Mouse (Mus musculus): Measurements from ENCODE around the gene Arl6ip4. TPM values are rescaled to one million over a fixed set of nuclear protein-coding genes. Genes with fewer than 3 reads are reported as not detected.

Arl6ip4 gene
- polyA plus RNA-seq, 1 experiment from 2014 or later, result 75.5 TPM

GRCm38 (mm10) chr5:124083850-124084587 is 31.9 kb upstream of the Arl6ip4 start:
- Histone ChIP-seq H3K4me1 (replicated peaks; ENCODE audit: control insufficient read depth, insufficient read depth, low read length) (no peaks in the 10 kb centered on the region), H3K9me3 (ENCODE audit: control insufficient read depth) (no peaks in the 10 kb centered on the region), H3K36me3 (ENCODE audit: control insufficient read depth, insufficient read depth) (no peaks in the 10 kb centered on the region; the same call in 1 of the 2 replicates), H3K9ac (ENCODE audit: low read depth, low read length) (no peak overlapping the region), H3K27me3 (replicated peaks; ENCODE audit: control insufficient read depth, insufficient read depth, low read length) (no peaks in the 10 kb centered on the region), H3K4me2 (replicated peaks; ENCODE audit: low read depth) (no peak overlapping the region; the same call in 1 of the 2 replicates), H3K27ac (ENCODE audit: low read depth, low read length) (peak overlapping the region; percentile 41; the same call in 1 of the 2 replicates), H3K4me3 (ENCODE audit: low read depth, low read length) (no peak overlapping the region)
- ATAC-seq, result peak; percentile 77
- 69% methylated on average over 14 of the region's 14 CpGs for WGBS
- TF ChIP-seq CTCF (IDR thresholded peaks at IDR 0.05; ENCODE audit: low read depth), result peak; percentile 36; the same call in 1 of the 2 replicates

- H3K9me3 ChIP-seq (ENCODE audit: control insufficient read depth), result no peaks in the 10 kb centered on the region
- ATAC-seq, result peak; percentile 47
- H3K27me3 ChIP-seq (replicated peaks; ENCODE audit: control insufficient read depth, insufficient read depth, low read length), result no peaks in the 10 kb centered on the region
- peak overlapping the region; percentile 41; the same call in 1 of the 2 replicates for H3K27ac ChIP-seq (ENCODE audit: low read depth, low read length)
- H3K4me2 ChIP-seq (replicated peaks; ENCODE audit: low read depth), result no peak overlapping the region; the same call in 1 of the 2 replicates
- TF ChIP-seq CTCF (IDR thresholded peaks at IDR 0.05; ENCODE audit: low read depth), result peak; percentile 100
- H3K9ac ChIP-seq (ENCODE audit: low read depth, low read length), result no peak overlapping the region
- 37% methylated on average over 11 of the region's 11 CpGs for WGBS
- no peaks in the 10 kb centered on the region; the same call in 1 of the 2 replicates for H3K36me3 ChIP-seq (ENCODE audit: control insufficient read depth, insufficient read depth)
- no peak overlapping the region for H3K4me3 ChIP-seq (ENCODE audit: low read depth, low read length)
- no peaks in the 10 kb centered on the region for H3K4me1 ChIP-seq (replicated peaks; ENCODE audit: control insufficient read depth, insufficient read depth, low read length)
Measured at GRCm38 (mm10) chr5:124084588-124085173, 31.2 kb upstream of the Arl6ip4 start.

DNA sequence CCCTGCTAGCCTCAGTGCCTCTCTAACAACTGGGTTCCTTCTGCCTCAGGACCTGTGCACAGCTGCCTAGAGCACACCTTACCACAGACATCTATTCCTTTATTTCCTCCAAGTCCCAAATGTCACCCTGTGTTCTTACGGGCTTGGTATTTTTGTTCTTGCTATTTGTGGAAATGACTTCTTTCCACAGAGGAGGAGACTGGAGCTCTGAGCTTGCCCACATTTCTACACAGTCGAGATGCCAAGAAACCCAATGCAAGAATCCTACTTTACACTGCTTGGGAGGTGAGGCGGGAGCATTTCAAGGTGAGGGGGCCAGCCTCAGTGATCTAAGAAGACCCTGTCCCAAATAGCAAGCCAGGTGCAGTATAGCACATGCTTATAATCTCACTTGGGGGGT is 30.4 kb upstream of the Arl6ip4 start:
- no peaks in the 10 kb centered on the region for H3K9me3 ChIP-seq (ENCODE audit: control insufficient read depth)
- TF ChIP-seq CTCF (IDR thresholded peaks at IDR 0.05; ENCODE audit: low read depth), result no peak
- H3K27me3 ChIP-seq (replicated peaks; ENCODE audit: control insufficient read depth, insufficient read depth, low read length), result no peaks in the 10 kb centered on the region
- H3K4me3 ChIP-seq (ENCODE audit: low read depth, low read length), result no peak overlapping the region
- no peaks in the 10 kb centered on the region; the same call in 1 of the 2 replicates for H3K36me3 ChIP-seq (ENCODE audit: control insufficient read depth, insufficient read depth)
- H3K4me2 ChIP-seq (replicated peaks; ENCODE audit: low read depth), result no peak overlapping the region
- H3K4me1 ChIP-seq (replicated peaks; ENCODE audit: control insufficient read depth, insufficient read depth, low read length), result no peaks in the 10 kb centered on the region
- H3K27ac ChIP-seq (ENCODE audit: low read depth, low read length), result no peak overlapping the region
- no peak for ATAC-seq
- H3K9ac ChIP-seq (ENCODE audit: low read depth, low read length), result no peak overlapping the region
- 79% methylated on average over 3 of the region's 3 CpGs for WGBS

- 79% methylated on average over 4 of the region's 4 CpGs for WGBS
Measured at GRCm38 (mm10) chr5:124086876-124087275, 29.0 kb upstream of the Arl6ip4 start.

DNA sequence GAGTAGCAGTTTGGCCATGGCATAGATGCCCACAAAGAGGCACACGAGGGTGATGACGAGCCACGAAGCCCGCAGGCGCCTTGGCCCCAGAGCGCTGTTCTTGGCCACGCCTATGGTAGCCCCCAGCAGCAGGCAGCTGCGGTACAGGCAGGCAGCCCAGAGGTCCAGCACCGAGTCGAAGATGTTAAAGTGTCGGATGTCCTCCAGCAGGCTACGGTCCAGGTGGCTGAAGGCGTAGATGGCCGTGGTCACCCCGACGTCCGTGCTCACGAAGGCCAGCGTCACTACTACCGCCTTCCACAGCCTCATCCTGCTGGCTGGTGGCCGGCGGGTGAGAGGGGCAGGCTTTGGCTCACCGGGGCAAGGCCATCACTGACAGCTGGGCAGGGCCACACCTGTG is 26.0 kb upstream of the Arl6ip4 start:
- no peak for ATAC-seq
- Histone ChIP-seq H3K4me2 (replicated peaks; ENCODE audit: low read depth) (no peak overlapping the region), H3K36me3 (ENCODE audit: control insufficient read depth, insufficient read depth) (no peaks in the 10 kb centered on the region; the same call in 1 of the 2 replicates), H3K27me3 (replicated peaks; ENCODE audit: control insufficient read depth, insufficient read depth, low read length) (no peaks in the 10 kb centered on the region), H3K9me3 (ENCODE audit: control insufficient read depth) (no peaks in the 10 kb centered on the region), H3K4me1 (replicated peaks; ENCODE audit: control insufficient read depth, insufficient read depth, low read length) (0 out of 2 replicates have a peak, but pooled peaks cover 6% of the 10 kb centered on the region), H3K27ac (ENCODE audit: low read depth, low read length) (no peak overlapping the region), H3K9ac (ENCODE audit: low read depth, low read length) (no peak overlapping the region), H3K4me3 (ENCODE audit: low read depth, low read length) (no peak overlapping the region)
- WGBS, result 90% methylated on average over 23 of the region's 23 CpGs
- no peak for TF ChIP-seq CTCF (IDR thresholded peaks at IDR 0.05; ENCODE audit: low read depth)

More at GRCm38 (mm10) chr5:124086876-124087275, 29.0 kb upstream of the Arl6ip4 start:
- H3K36me3 ChIP-seq (ENCODE audit: control insufficient read depth, insufficient read depth), result no peaks in the 10 kb centered on the region; the same call in 1 of the 2 replicates
- no peaks in the 10 kb centered on the region for H3K4me1 ChIP-seq (replicated peaks; ENCODE audit: control insufficient read depth, insufficient read depth, low read length)
- H3K9me3 ChIP-seq (ENCODE audit: control insufficient read depth), result no peaks in the 10 kb centered on the region
- no peak for ATAC-seq
- no peak overlapping the region for H3K4me3 ChIP-seq (ENCODE audit: low read depth, low read length)
- H3K27ac ChIP-seq (ENCODE audit: low read depth, low read length), result no peak overlapping the region
- no peak for TF ChIP-seq CTCF (IDR thresholded peaks at IDR 0.05; ENCODE audit: low read depth)
- no peak overlapping the region for H3K9ac ChIP-seq (ENCODE audit: low read depth, low read length)
- no peaks in the 10 kb centered on the region for H3K27me3 ChIP-seq (replicated peaks; ENCODE audit: control insufficient read depth, insufficient read depth, low read length)
- no peak overlapping the region for H3K4me2 ChIP-seq (replicated peaks; ENCODE audit: low read depth)

- peak; percentile 79 for ATAC-seq
- peak overlapping the region; percentile 68 for H3K27ac ChIP-seq (ENCODE audit: low read depth, low read length)
Measured at GRCm38 (mm10) chr5:124091951-124092406, 23.9 kb upstream of the Arl6ip4 start.

More at GRCm38 (mm10) chr5:124091951-124092406, 23.9 kb upstream of the Arl6ip4 start:
- Histone ChIP-seq H3K4me2 (replicated peaks; ENCODE audit: low read depth) (peak overlapping the region; percentile 25; the same call in 1 of the 2 replicates), H3K27me3 (replicated peaks; ENCODE audit: control insufficient read depth, insufficient read depth, low read length) (no peaks in the 10 kb centered on the region), H3K4me1 (replicated peaks; ENCODE audit: control insufficient read depth, insufficient read depth, low read length) (peaks cover 6% of the 10 kb centered on the region; the same call in 1 of the 2 replicates), H3K9me3 (ENCODE audit: control insufficient read depth) (no peaks in the 10 kb centered on the region), H3K4me3 (ENCODE audit: low read depth, low read length) (no peak overlapping the region), H3K9ac (ENCODE audit: low read depth, low read length) (no peak overlapping the region), H3K36me3 (ENCODE audit: control insufficient read depth, insufficient read depth) (no peaks in the 10 kb centered on the region; the same call in 1 of the 2 replicates)
- no peak for TF ChIP-seq CTCF (IDR thresholded peaks at IDR 0.05; ENCODE audit: low read depth)
- 34% methylated on average over 9 of the region's 9 CpGs for WGBS

Measured in intestine, postnatal 0 days (tissue).